Mouse (Mus musculus): ENCODE measurements around the gene Sergef. TPM values are rescaled to one million over a fixed set of nuclear protein-coding genes. Genes with fewer than 3 reads are reported as not detected.
A peak's percentile ranks its signal among the peaks of the same experiment; 100 is the strongest.
"Not testable (repeated sequence)": the region's sequence is repeated elsewhere in the genome, so short reads cannot be mapped to it uniquely, and the experiment has no call there.

Sergef gene
- 17.3 and 18.5 TPM in 2 replicates for polyA plus RNA-seq (2016; fragmentation: Nextera tagmentation; extraction: Ambion mirVana)

GRCm38 (mm10) chr7:46639692-46640031 is at the start of gene Sergef:
Gene Sergef (minus strand): TSS chr7:46639807.
- no peaks in the 10 kb centered on the region for H3K36me3 ChIP-seq
- H3K27me3 ChIP-seq: peaks cover 11% of the 10 kb centered on the region
- H3K9ac ChIP-seq (replicated peaks): peak within 1 kb of the TSS; percentile 69
- 0% methylated on average over 30 of the region's 30 CpGs for WGBS
- H3K27ac ChIP-seq (replicated peaks): peak within 1 kb of the TSS; percentile 62
- peak; percentile 97 for ATAC-seq (ENCODE audit: low FRiP score, low read depth)
- no peaks in the 10 kb centered on the region for H3K9me3 ChIP-seq
- peaks cover 10% of the 10 kb centered on the region for H3K4me1 ChIP-seq
- peak within 1 kb of the TSS; percentile 62 for H3K4me3 ChIP-seq
- peak within 1 kb of the TSS; percentile 76 for H3K4me2 ChIP-seq (replicated peaks)

GRCm38 (mm10) chr7:46686827-46687226 is 47.2 kb upstream of the Sergef start:
- ATAC-seq (ENCODE audit: low FRiP score, low read depth): no peak
- Histone ChIP-seq H3K27me3 (no peaks in the 10 kb centered on the region), H3K27ac (replicated peaks) (no peak overlapping the region), H3K4me1 (no peaks in the 10 kb centered on the region), H3K36me3 (peaks cover 43% of the 10 kb centered on the region), H3K4me3 (no peak overlapping the region), H3K9me3 (no peaks in the 10 kb centered on the region), H3K4me2 (replicated peaks) (no peak overlapping the region), H3K9ac (replicated peaks) (no peak overlapping the region)
- 85% methylated on average over 5 of the region's 5 CpGs for WGBS

GRCm38 (mm10) chr7:46680732-46681131 is 41.1 kb upstream of the Sergef start:
- Histone ChIP-seq H3K27ac (replicated peaks) (no peak overlapping the region), H3K4me3 (no peak overlapping the region), H3K27me3 (no peaks in the 10 kb centered on the region), H3K36me3 (no peaks in the 10 kb centered on the region), H3K9ac (replicated peaks) (no peak overlapping the region), H3K4me1 (no peaks in the 10 kb centered on the region), H3K9me3 (no peaks in the 10 kb centered on the region), H3K4me2 (replicated peaks) (no peak overlapping the region)
- ATAC-seq (ENCODE audit: low FRiP score, low read depth): no peak

GRCm38 (mm10) chr7:46679044-46679443 is 39.4 kb upstream of the Sergef start:
- not testable (repeated sequence) for ATAC-seq (ENCODE audit: low FRiP score, low read depth); H3K36me3 ChIP-seq; H3K27ac ChIP-seq (replicated peaks); H3K4me2 ChIP-seq (replicated peaks); H3K27me3 ChIP-seq; H3K4me3 ChIP-seq; H3K9me3 ChIP-seq; H3K4me1 ChIP-seq; H3K9ac ChIP-seq (replicated peaks)
- 86% methylated on average over 7 of the region's 7 CpGs for WGBS

DNA sequence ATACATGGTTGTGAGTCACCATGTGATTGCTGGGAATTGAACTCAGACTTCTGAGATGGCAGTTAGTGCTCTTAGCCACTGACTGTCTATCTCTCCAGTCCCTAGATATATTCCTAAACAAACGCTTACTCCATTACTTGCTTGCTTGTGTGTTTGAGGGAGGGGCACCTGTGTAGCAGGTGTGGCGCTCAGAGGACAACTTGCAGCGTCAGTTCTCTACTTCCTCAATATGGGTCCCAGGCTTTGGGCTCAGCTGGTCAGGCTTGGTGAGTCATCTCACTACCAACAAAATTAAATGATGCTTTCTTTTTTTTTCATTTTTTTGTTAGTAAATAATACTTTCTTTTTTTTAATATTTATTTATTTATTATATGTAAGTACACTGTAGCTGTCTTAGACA is 38.8 kb upstream of the Sergef start:
- no peaks in the 10 kb centered on the region for H3K27me3 ChIP-seq
- H3K27ac ChIP-seq (replicated peaks): no peak overlapping the region
- no peaks in the 10 kb centered on the region for H3K4me1 ChIP-seq
- H3K9ac ChIP-seq (replicated peaks): no peak overlapping the region
- H3K4me2 ChIP-seq (replicated peaks): no peak overlapping the region
- WGBS: 96% methylated on average over 3 of the region's 3 CpGs
- H3K4me3 ChIP-seq: no peak overlapping the region
- no peak for ATAC-seq (ENCODE audit: low FRiP score, low read depth)
- no peaks in the 10 kb centered on the region for H3K36me3 ChIP-seq
- H3K9me3 ChIP-seq: no peaks in the 10 kb centered on the region

- Histone ChIP-seq H3K36me3 (no peaks in the 10 kb centered on the region), H3K9ac (replicated peaks) (no peak overlapping the region), H3K9me3 (no peaks in the 10 kb centered on the region), H3K27ac (replicated peaks) (no peak overlapping the region), H3K27me3 (no peaks in the 10 kb centered on the region), H3K4me3 (no peak overlapping the region), H3K4me2 (replicated peaks) (no peak overlapping the region), H3K4me1 (no peaks in the 10 kb centered on the region)
- ATAC-seq (ENCODE audit: low FRiP score, low read depth): no peak
- WGBS: 68% methylated on average over 5 of the region's 5 CpGs
These were observed 37.3 kb upstream of the Sergef start for GRCm38 (mm10) chr7:46676808-46677360.

GRCm38 (mm10) chr7:46675886-46676285 is 36.3 kb upstream of the Sergef start:
- no peaks in the 10 kb centered on the region for H3K9me3 ChIP-seq
- H3K4me1 ChIP-seq: no peaks in the 10 kb centered on the region
- no peak for ATAC-seq (ENCODE audit: low FRiP score, low read depth)
- WGBS: 88% methylated on average over 8 of the region's 8 CpGs
- H3K4me3 ChIP-seq: no peak overlapping the region
- H3K9ac ChIP-seq (replicated peaks): no peak overlapping the region
- no peak overlapping the region for H3K4me2 ChIP-seq (replicated peaks)
- H3K27me3 ChIP-seq: no peaks in the 10 kb centered on the region
- no peaks in the 10 kb centered on the region for H3K36me3 ChIP-seq
- H3K27ac ChIP-seq (replicated peaks): no peak overlapping the region

- H3K27me3 ChIP-seq: no peaks in the 10 kb centered on the region
- H3K27ac ChIP-seq (replicated peaks): no peak overlapping the region
- no peak overlapping the region for H3K4me2 ChIP-seq (replicated peaks)
- ATAC-seq (ENCODE audit: low FRiP score, low read depth): no peak
- no peak overlapping the region for H3K4me3 ChIP-seq
- no peaks in the 10 kb centered on the region for H3K4me1 ChIP-seq
- 95% methylated on average over 7 of the region's 7 CpGs for WGBS
- H3K9ac ChIP-seq (replicated peaks): no peak overlapping the region
- no peaks in the 10 kb centered on the region for H3K9me3 ChIP-seq
- H3K36me3 ChIP-seq: no peaks in the 10 kb centered on the region
These were observed 35.5 kb upstream of the Sergef start for GRCm38 (mm10) chr7:46675061-46675460.

DNA sequence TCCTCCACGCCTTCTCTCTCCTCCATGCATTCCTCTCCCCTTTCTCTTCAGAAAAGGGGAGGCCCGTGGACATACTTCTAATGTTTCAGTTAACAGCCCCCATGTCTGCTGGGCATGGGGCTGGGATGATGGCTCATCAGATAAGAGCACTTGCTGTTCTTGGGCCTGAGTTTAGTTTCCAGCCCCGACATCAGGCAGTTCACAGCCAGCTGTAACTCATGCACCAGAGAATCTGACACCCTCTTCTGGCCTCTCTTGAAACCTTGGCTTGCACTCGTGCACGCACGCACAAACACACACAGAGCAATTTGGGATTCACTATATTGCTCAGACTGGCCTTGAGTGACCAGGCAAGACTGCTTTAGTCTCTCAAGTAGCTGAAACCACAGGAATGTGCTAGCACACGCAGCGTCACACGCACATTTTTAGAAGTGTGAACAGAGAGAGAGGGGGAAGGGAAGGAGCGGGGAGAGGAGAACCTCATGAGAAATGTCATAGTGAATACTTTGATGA is 32.6 kb upstream of the Sergef start, which contains the start of gene Tph1:
Gene Tph1, minus strand, starts transcription at position 378 of the 513 bp plus-strand sequence.
- 72% methylated on average over 10 of the region's 10 CpGs for WGBS
- no peak within 1 kb of the TSS for H3K9ac ChIP-seq (replicated peaks)

GRCm38 (mm10) chr7:46667256-46667655 is 27.6 kb upstream of the Sergef start:
- H3K9ac ChIP-seq (replicated peaks): no peak overlapping the region
- H3K36me3 ChIP-seq: no peaks in the 10 kb centered on the region
- H3K4me3 ChIP-seq: 0 out of 2 replicates have a peak overlapping the region, but pooled peaks have one; percentile 15
- peaks cover 26% of the 10 kb centered on the region for H3K27me3 ChIP-seq
- ATAC-seq (ENCODE audit: low FRiP score, low read depth): peak; percentile 54; the same call in 1 of the 2 replicates
- peak overlapping the region; percentile 48 for H3K4me2 ChIP-seq (replicated peaks)
- peaks cover 5% of the 10 kb centered on the region for H3K4me1 ChIP-seq
- H3K27ac ChIP-seq (replicated peaks): no peak overlapping the region
- 0% methylated on average over 21 of the region's 21 CpGs for WGBS
- H3K9me3 ChIP-seq: no peaks in the 10 kb centered on the region

More for the DNA sequence above, 32.6 kb upstream of the Sergef start, which contains the start of gene Tph1:
- no peak within 1 kb of the TSS for H3K4me2 ChIP-seq (replicated peaks)
- H3K36me3 ChIP-seq: no peaks in the 10 kb centered on the region
- H3K4me3 ChIP-seq: no peak within 1 kb of the TSS
- H3K27ac ChIP-seq (replicated peaks): no peak within 1 kb of the TSS
- H3K9me3 ChIP-seq: no peaks in the 10 kb centered on the region
- peaks cover 6% of the 10 kb centered on the region; the same call in 1 of the 2 replicates for H3K27me3 ChIP-seq
- peaks cover 2% of the 10 kb centered on the region for H3K4me1 ChIP-seq
- ATAC-seq (ENCODE audit: low FRiP score, low read depth): no peak

DNA sequence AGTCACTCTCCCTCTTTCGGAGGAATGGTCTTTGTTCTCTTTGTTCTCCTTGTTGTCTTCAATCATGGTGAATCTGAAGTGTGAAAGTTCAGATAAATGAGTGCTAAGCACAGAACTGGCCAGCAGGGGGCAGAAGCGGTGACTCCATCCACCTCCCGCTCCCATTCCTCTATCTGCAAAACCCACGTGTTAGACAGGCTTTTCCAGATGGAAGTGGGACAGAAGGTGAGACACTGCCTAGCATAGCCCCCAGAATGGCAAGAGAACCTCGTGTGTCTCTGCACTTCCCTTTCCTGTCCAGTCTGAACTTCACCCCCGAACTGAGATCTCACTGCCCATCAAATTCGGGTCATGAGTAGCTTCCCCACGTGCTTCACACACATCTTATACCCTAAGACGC is 25.6 kb upstream of the Sergef start:
- Histone ChIP-seq H3K4me3 (no peak overlapping the region), H3K27me3 (peaks cover 32% of the 10 kb centered on the region), H3K4me2 (replicated peaks) (no peak overlapping the region), H3K36me3 (no peaks in the 10 kb centered on the region), H3K9ac (replicated peaks) (no peak overlapping the region), H3K4me1 (peaks cover 7% of the 10 kb centered on the region), H3K27ac (replicated peaks) (no peak overlapping the region), H3K9me3 (no peaks in the 10 kb centered on the region)
- no peak for ATAC-seq (ENCODE audit: low FRiP score, low read depth)
- WGBS: 38% methylated on average over 9 of the region's 9 CpGs

DNA sequence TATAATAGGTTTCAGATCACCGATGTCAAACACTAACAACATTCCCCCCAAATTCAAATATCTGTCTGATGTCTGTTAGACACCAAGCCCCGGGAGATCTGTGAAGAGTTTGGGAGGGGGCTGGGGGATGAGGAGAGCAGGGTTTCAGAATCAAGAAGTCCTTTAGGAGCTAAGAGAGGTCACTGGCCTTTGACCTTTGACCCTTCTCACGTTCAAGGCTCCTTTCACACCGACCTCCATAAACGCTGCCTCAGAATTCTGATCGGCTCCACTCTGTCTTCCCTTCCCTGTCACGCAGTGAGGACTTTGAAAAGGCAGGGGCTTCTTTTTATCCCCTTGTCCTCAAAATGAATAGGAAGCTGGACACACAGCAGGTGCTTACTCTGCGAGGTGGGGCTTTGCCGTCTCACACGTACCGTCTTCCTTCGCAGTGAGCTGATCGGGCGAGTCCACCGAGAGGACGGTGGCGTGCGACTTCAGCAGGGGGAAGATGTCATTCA is 22.0 kb upstream of the Sergef start:
- ATAC-seq (ENCODE audit: low FRiP score, low read depth): no peak
- Histone ChIP-seq H3K4me1 (0 out of 2 replicates have a peak, but pooled peaks cover 2% of the 10 kb centered on the region), H3K4me3 (peak overlapping the region; percentile 21; the same call in 1 of the 2 replicates), H3K27ac (replicated peaks) (no peak overlapping the region), H3K27me3 (peaks cover 21% of the 10 kb centered on the region), H3K9ac (replicated peaks) (no peak overlapping the region; the same call in 1 of the 2 replicates), H3K4me2 (replicated peaks) (peak overlapping the region; percentile 46), H3K36me3 (no peaks in the 10 kb centered on the region), H3K9me3 (no peaks in the 10 kb centered on the region)
- 20% methylated on average over 18 of the region's 18 CpGs for WGBS

Measured in midbrain, embryonic 12.5 days (tissue).